Mouse (Mus musculus) lung, embryonic 14.5 days (tissue): ENCODE results near the gene Rreb1. TPM values are rescaled to one million over a fixed set of nuclear protein-coding genes. Genes with fewer than 3 reads are reported as not detected.

Source experiments
- ATAC-seq: fragments of 200-750 bp; cut with Nextera tagmentation; 2 replicates; pipeline ENCODE4 v1.8.0; 2017; ENCODE audit warnings: mild to moderate bottlenecking, moderate TSS enrichment, moderate library complexity; ENCODE audit not compliant: insufficient read depth
- DNase-seq: peaks from one replicate; pipeline ENCODE4 v3.0.0-alpha.2; 2015
- H3K27ac ChIP-seq: fragments of 300-500 bp; sonication (generic); 2 replicates; pipeline ENCODE4 v1.5.1; 2014; ENCODE audit warnings: low read depth, mild to moderate bottlenecking, moderate library complexity
- H3K27me3 ChIP-seq: fragments of 300-500 bp; sonication (generic); 2 replicates; pipeline ENCODE4 v1.6.1; 2014; ENCODE audit warnings: low read length, control low read depth; ENCODE audit not compliant: insufficient read depth
- H3K36me3 ChIP-seq: fragments of 300-500 bp; sonication (generic); 2 replicates; pipeline ENCODE4 v1.6.1; 2014; ENCODE audit warnings: control low read depth; ENCODE audit not compliant: insufficient read depth
- H3K4me1 ChIP-seq: fragments of 300-500 bp; sonication (generic); 2 replicates; pipeline ENCODE4 v1.6.1; 2014; ENCODE audit warnings: antibody characterized with exemption, control low read depth; ENCODE audit not compliant: insufficient read depth
- H3K4me2 ChIP-seq: fragments of 300-500 bp; sonication (generic); 2 replicates; pipeline ENCODE4 v1.6.1; 2014; ENCODE audit warnings: mild to moderate bottlenecking
- H3K4me3 ChIP-seq: fragments of 300-500 bp; sonication (generic); 2 replicates; pipeline ENCODE4 v1.5.1; 2014; ENCODE audit warnings: low read depth, low read length
- H3K9ac ChIP-seq: fragments of 300-500 bp; sonication (generic); 2 replicates; pipeline ENCODE4 v1.6.1; 2014
- H3K9me3 ChIP-seq: fragments of 300-500 bp; sonication (generic); 2 replicates; pipeline ENCODE4 v1.6.1; 2016; ENCODE audit warnings: low read depth, low read length, control low read depth
- CTCF ChIP-seq: IDR thresholded peaks from 2 replicates; pipeline ENCODE4 v1.5.1; 2016; ENCODE audit warnings: antibody characterized with exemption, low read depth
- WGBS: fragments of 180-500 bp; shearing (Covaris S2); extraction: QIAGEN DNeasy Blood & Tissue Kit; methylation state at CpG from one replicate; pipeline ENCODE4 v1.1.7; 2014; 5-methylcytosine and 5-hydroxymethylcytosine counted together
- polyA plus RNA-seq: library from polyadenylated mRNA; unstranded; fragments of >200 nt; fragmentation: Nextera tagmentation; extraction: Ambion mirVana; gene quantifications from 2 replicates; pipeline ENCODE4 v1.2.1, GENCODE M21; 2014

Rreb1 gene
- polyA plus RNA-seq, 1 experiment from 2014 or later = 22.5 TPM

DNA sequence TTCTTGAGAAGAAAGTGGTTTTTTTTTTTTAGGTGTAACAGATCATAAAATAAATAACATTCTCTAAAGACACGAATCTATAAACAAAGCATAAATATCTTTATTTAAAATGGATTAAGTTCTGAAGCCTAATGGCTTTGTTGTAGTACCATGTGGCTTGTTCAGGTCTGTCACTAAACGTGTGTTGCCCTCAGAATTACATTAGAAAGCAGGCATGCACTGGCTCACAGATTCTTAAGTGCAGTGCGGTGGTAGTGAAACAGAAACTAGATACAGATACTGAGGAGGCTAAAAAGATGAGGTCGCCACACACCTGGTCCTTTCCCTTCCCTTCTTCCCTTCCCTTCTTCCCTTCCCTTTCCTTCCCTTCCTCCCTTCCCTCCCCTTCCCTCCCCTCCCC is 75.2 kb downstream of the Rreb1 start:
- H3K4me2 ChIP-seq = no peak overlapping the region
- peaks cover 34% of the 10 kb centered on the region for H3K4me1 ChIP-seq
- H3K4me3 ChIP-seq = no peak overlapping the region
- no peak overlapping the region for H3K9ac ChIP-seq
- TF ChIP-seq CTCF = no peak
- H3K27me3 ChIP-seq = no peaks in the 10 kb centered on the region
- ATAC-seq = no peak
- H3K27ac ChIP-seq = no peak overlapping the region
- WGBS = 39% methylated on average over 4 of the region's 4 CpGs
- H3K36me3 ChIP-seq = no peaks in the 10 kb centered on the region
- H3K9me3 ChIP-seq = no peaks in the 10 kb centered on the region
- DNase-seq = peak; percentile 27

DNA sequence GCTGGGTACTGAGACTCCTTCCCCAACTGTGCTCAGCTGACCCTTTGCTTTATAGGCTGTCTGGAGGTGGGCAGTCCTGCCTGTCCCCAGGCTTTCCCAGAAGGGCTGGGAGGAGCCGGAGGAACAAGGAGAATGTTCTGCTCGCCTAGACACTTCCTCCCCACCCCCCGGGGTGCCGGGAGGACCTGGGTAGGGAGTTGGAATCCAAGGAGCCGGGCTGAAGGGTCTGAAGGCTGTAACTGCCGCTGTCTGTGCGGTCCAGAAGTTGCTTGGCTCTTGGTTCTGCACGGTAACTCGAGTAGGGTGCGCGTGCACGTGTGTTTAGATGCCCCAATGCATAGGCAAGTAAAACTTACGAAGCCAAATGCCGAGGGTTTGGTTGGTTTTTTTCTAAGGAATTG is 75.8 kb downstream of the Rreb1 start:
- Histone ChIP-seq H3K27me3 (no peaks in the 10 kb centered on the region), H3K4me3 (peak overlapping the region; percentile 26), H3K9ac (peak overlapping the region; percentile 47; the same call in 1 of the 2 replicates), H3K4me1 (peaks cover 38% of the 10 kb centered on the region), H3K9me3 (no peaks in the 10 kb centered on the region), H3K27ac (peak overlapping the region; percentile 91), H3K36me3 (no peaks in the 10 kb centered on the region), H3K4me2 (peak overlapping the region; percentile 70)
- peak; percentile 52; the same call in 1 of the 2 replicates for ATAC-seq
- DNase-seq = peak; percentile 69
- 4% methylated on average over 14 of the region's 14 CpGs for WGBS
- TF ChIP-seq CTCF = no peak

DNA sequence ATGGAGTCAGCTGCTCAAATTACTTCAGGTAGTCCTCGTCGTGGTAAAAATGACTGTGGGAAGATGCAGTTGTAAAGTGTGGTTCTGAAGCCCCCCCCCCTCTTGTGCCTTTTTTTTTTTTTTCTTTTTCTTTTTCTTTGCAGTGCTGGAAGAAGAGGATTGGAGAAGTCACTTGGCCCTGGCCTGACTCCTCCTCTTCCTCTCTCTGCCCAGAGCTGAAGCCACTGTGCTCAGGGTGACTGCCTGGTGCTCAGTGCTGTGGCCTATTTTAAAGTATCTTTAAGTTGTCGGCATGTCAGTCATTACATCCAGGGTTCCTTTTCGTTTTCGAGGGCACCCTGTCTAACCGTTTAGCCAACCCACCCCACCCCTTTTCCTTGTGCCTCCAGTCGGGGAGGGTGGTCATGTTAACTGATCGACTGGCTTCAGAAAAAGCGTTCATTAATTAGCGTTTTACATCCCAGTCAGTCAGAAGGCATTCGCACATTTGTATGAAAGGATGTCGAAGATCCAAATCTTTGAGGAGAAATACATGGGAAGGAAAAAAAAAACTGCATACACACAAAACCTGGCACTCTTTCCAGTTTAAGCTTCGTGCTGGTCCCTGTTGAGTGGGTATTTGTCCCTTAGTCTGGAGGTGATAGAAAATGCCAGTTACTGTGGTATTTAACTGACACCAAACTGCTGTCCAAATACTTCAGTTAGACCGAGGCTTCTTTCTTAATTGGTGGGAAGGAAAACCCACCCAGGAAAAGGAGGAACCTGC is 76.4 kb downstream of the Rreb1 start:
- 25% methylated on average over 14 of the region's 14 CpGs for WGBS
- ATAC-seq (no peak), DNase-seq (peak; percentile 40)
- Histone ChIP-seq H3K36me3 (no peaks in the 10 kb centered on the region), H3K4me1 (peaks cover 38% of the 10 kb centered on the region), H3K9me3 (no peaks in the 10 kb centered on the region), H3K4me3 (peak overlapping the region; percentile 26), H3K9ac (peak overlapping the region; percentile 47; the same call in 1 of the 2 replicates), H3K4me2 (peak overlapping the region; percentile 70), H3K27me3 (no peaks in the 10 kb centered on the region), H3K27ac (peak overlapping the region; percentile 91)
- no peak for TF ChIP-seq CTCF

DNA sequence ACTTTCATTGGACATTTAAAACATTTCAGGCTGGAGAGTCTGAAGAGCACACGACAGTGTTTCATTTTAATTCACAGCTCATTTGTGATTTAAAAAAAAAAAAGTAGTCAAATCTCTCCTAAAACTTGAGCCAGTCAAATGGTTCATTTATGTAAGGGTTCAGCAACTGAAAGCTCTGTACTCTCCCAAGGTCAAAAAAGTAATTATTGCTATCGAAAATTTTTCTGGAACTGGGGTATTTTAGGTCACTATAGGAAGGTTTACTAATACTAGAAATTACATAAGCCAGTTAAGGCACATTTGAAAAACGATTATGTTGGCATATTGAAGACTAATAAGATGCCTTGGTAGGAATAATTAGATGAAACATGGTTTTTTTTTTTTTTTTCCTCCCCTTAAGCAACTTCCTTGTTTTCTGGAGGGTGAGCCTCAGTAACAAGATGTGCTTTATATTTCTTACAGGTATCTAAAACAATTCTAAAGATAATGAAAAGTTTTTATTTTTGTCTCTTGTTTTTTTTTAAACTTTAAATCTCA is 77.1 kb downstream of the Rreb1 start:
- H3K9ac ChIP-seq = no peak overlapping the region
- H3K27me3 ChIP-seq = no peaks in the 10 kb centered on the region
- TF ChIP-seq CTCF = no peak
- H3K4me3 ChIP-seq = no peak overlapping the region
- no peaks in the 10 kb centered on the region for H3K9me3 ChIP-seq
- peaks cover 38% of the 10 kb centered on the region for H3K4me1 ChIP-seq
- 40% methylated on average over 3 of the region's 3 CpGs for WGBS
- H3K36me3 ChIP-seq = no peaks in the 10 kb centered on the region
- peak overlapping the region; percentile 91 for H3K27ac ChIP-seq
- DNase-seq = no peak
- ATAC-seq = no peak
- H3K4me2 ChIP-seq = peak overlapping the region; percentile 70

DNA sequence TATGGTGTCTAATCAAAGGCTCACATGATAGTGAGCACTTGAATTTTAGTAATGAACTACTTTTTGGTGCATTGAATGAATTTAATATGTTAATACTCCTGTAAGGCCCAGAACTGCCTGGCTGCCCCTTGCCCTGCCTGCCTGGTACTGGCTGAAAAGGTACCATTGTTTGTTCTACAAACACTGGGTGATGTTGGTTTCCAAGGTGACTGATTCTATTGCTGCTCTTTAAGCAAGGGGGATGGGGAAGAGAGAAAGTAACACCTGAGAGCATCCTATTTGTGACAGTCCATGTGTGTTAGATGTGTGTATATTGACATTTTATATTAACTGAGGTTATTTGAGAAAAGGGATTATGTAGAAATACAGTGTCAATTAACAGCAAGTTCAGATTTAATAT is 77.6 kb downstream of the Rreb1 start:
- H3K4me2 ChIP-seq = no peak overlapping the region
- DNase-seq (no peak), ATAC-seq (no peak)
- no peak overlapping the region for H3K9ac ChIP-seq
- H3K9me3 ChIP-seq = no peaks in the 10 kb centered on the region
- H3K4me3 ChIP-seq = no peak overlapping the region
- no peak for TF ChIP-seq CTCF
- peaks cover 41% of the 10 kb centered on the region for H3K4me1 ChIP-seq
- H3K27me3 ChIP-seq = no peaks in the 10 kb centered on the region
- H3K36me3 ChIP-seq = no peaks in the 10 kb centered on the region
- no peak overlapping the region for H3K27ac ChIP-seq

DNA sequence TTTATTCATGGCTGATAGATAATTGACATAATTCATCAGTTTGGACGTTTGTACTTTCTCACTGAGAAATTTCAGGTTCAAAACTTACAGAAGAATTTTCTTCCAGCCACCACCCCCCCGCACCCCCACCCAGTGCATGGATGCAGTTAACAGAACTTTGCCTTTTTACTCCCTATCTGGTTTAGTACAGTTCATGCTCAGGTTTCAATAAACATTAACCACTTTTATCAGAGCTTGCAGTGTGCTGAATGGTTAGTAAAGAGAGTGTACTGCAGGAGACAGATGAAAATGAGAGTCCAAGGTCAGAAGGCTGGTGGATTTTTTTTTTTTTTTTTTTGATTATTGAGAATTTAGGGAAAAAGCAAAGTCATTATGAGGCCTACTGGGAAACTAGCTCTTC is 78.3 kb downstream of the Rreb1 start:
- Histone ChIP-seq H3K9me3 (no peaks in the 10 kb centered on the region), H3K27ac (0 out of 2 replicates have a peak overlapping the region, but pooled peaks have one; percentile 2), H3K4me1 (peaks cover 49% of the 10 kb centered on the region), H3K27me3 (no peaks in the 10 kb centered on the region), H3K4me3 (no peak overlapping the region), H3K36me3 (no peaks in the 10 kb centered on the region), H3K4me2 (peak overlapping the region; percentile 100), H3K9ac (no peak overlapping the region)
- ATAC-seq (no peak), DNase-seq (no peak)
- TF ChIP-seq CTCF = no peak
- WGBS = 39% methylated on average over 2 of the region's 2 CpGs

DNA sequence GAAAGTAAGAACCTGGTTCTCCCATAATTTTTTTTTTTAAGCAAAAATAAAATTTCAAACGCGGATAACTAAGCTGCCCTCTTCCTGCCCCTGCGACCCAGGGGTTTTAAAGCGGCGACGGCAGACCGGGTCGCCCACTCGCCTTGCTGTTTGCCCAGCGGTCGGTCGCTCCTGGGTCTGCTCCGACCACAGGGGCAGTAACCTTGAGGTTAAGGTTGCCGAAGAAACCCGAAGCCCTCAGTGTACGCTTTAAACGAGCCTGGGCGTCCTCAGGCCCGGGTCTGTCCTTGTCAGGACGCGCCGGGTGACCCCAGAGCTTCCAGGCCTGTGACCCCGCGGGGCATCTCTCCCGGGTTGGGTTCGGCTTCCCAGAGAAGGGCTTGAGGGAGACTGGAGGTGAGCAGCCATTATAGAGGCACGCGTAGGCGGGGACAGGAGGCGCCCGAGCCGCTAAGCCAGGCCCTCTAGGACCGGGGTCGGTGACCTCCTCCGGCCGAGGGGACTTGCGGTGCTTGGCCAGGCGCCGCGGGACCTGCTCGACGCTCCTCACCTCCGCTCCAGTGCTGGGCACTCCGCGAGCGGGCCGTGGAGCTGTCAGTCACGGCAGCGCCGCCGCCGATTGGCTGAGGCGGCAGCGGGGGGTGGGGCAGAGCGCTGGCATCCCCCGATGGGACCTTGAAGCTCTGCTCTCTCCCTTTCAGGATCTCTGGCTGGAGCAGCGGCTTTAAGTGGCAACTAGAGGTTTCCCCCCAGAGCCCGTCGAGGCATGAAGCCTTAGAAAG is 79.3 kb downstream of the Rreb1 start:
- no peaks in the 10 kb centered on the region for H3K36me3 ChIP-seq
- H3K4me1 ChIP-seq = peaks cover 55% of the 10 kb centered on the region
- H3K27me3 ChIP-seq = no peaks in the 10 kb centered on the region
- H3K27ac ChIP-seq = peak overlapping the region; percentile 84
- ATAC-seq (peak; percentile 90), DNase-seq (peak; percentile 95)
- peak overlapping the region; percentile 100 for H3K4me2 ChIP-seq
- under 1% methylated on average over 59 of the region's 59 CpGs for whole genome bisulfite sequencing
- peak overlapping the region; percentile 68 for H3K9ac ChIP-seq
- TF ChIP-seq CTCF = no peak
- H3K9me3 ChIP-seq = no peaks in the 10 kb centered on the region
- H3K4me3 ChIP-seq = peak overlapping the region; percentile 62
